Mouse (Mus musculus) ES-Bruce4 (cell line): ENCODE data around the gene Spint3. TPM values are rescaled to one million over a fixed set of nuclear protein-coding genes. Genes with fewer than 3 reads are reported as not detected.
"Not testable (repeated sequence)": the region's sequence is repeated elsewhere in the genome, so short reads cannot be mapped to it uniquely, and the experiment has no call there.

Experiments
- H3K27ac ChIP-seq: 2 replicates; pipeline ENCODE4 v1.5.1; 2012; ENCODE audit warnings: low read length, inconsistent platforms; ENCODE audit not compliant: insufficient read depth
- H3K27me3 ChIP-seq: 2 replicates; pipeline ENCODE4 v1.6.1; 2012; ENCODE audit warnings: mild to moderate bottlenecking, low read length, inconsistent platforms; ENCODE audit not compliant: control insufficient read depth, poor library complexity, insufficient read depth, severe bottlenecking
- H3K36me3 ChIP-seq: 2 replicates; pipeline ENCODE4 v1.6.1; 2012; ENCODE audit warnings: inconsistent platforms, mild to moderate bottlenecking, low read length, moderate library complexity; ENCODE audit not compliant: control insufficient read depth, poor library complexity, insufficient read depth, severe bottlenecking
- H3K4me1 ChIP-seq: one replicate; pipeline ENCODE4 v1.8.1; 2011; ENCODE audit warnings: low read length; ENCODE audit not compliant: control insufficient read depth, insufficient read depth
- H3K4me3 ChIP-seq: 2 replicates; pipeline ENCODE4 v1.5.1; 2011; ENCODE audit warnings: low read depth, mild to moderate bottlenecking, low read length
- H3K9ac ChIP-seq: 2 replicates; pipeline ENCODE4 v1.6.1; 2012; ENCODE audit warnings: low read depth, mild to moderate bottlenecking, inconsistent platforms; ENCODE audit not compliant: poor library complexity, severe bottlenecking
- H3K9me3 ChIP-seq: replicated peaks from 2 replicates; pipeline ENCODE4 v1.6.1; 2012; ENCODE audit warnings: mild to moderate bottlenecking, low read length, inconsistent platforms; ENCODE audit not compliant: control insufficient read depth, poor library complexity, insufficient read depth, severe bottlenecking
- CTCF ChIP-seq: IDR thresholded peaks from one replicate; pipeline ENCODE4 v1.8.1; 2011; ENCODE audit warnings: low read depth, low read length
- EP300 ChIP-seq: IDR thresholded peaks from 2 replicates; pipeline ENCODE4 v1.6.1; 2011; ENCODE audit warnings: low read depth, low read length; ENCODE audit not compliant: insufficient read depth
- POLR2A ChIP-seq: IDR thresholded peaks from one replicate; pipeline ENCODE4 v1.8.1; 2011; ENCODE audit warnings: low read length; ENCODE audit not compliant: insufficient read depth
- polyA plus RNA-seq: library from polyadenylated mRNA; stranded (reverse); fragments of >200 nt; gene quantifications from 2 replicates; pipeline ENCODE4 v1.2.4, GENCODE M21; 2011; ENCODE audit warnings: low read depth; ENCODE audit not compliant: missing spikeins, insufficient read depth, insufficient read length

Gene Spint3
- polyA plus RNA-seq, 1 experiment = not detected

- Histone ChIP-seq H3K9ac (no peak overlapping the region), H3K27ac (no peak overlapping the region), H3K9me3 (no peaks in the 10 kb centered on the region; the same call in 1 of the 2 replicates), H3K36me3 (no peaks in the 10 kb centered on the region), H3K4me3 (no peak overlapping the region), H3K27me3 (no peaks in the 10 kb centered on the region), H3K4me1 (no peaks in the 10 kb centered on the region)
- no peak for TF ChIP-seq POLR2A
- no peak for TF ChIP-seq EP300
- TF ChIP-seq CTCF = no peak
These were observed 30.2 kb upstream of the Spint3 start for GRCm38 (mm10) chr2:164603482-164603881.

- Histone ChIP-seq H3K27ac (no peak overlapping the region), H3K27me3 (no peaks in the 10 kb centered on the region), H3K4me1 (no peaks in the 10 kb centered on the region), H3K9ac (no peak overlapping the region), H3K9me3 (no peaks in the 10 kb centered on the region; the same call in 1 of the 2 replicates), H3K36me3 (no peaks in the 10 kb centered on the region), H3K4me3 (no peak overlapping the region)
- TF ChIP-seq POLR2A (no peak), CTCF (peak; percentile 65), EP300 (no peak)
These were observed 26.9 kb upstream of the Spint3 start for GRCm38 (mm10) chr2:164600179-164600578.

GRCm38 (mm10) chr2:164593494-164593893 is 20.2 kb upstream of the Spint3 start, which contains the start of gene Eppin:
Eppin (minus strand) TSS chr2:164593594.
- no peaks in the 10 kb centered on the region for H3K4me1 ChIP-seq
- no peak within 1 kb of the TSS for H3K4me3 ChIP-seq
- H3K9me3 ChIP-seq = no peaks in the 10 kb centered on the region
- H3K36me3 ChIP-seq = no peaks in the 10 kb centered on the region
- H3K27me3 ChIP-seq = no peaks in the 10 kb centered on the region
- no peak for TF ChIP-seq EP300
- no peak within 1 kb of the TSS for H3K27ac ChIP-seq
- no peak within 1 kb of the TSS for H3K9ac ChIP-seq

GRCm38 (mm10) chr2:164592014-164592413 is 18.8 kb upstream of the Spint3 start:
- H3K9ac ChIP-seq = no peak overlapping the region
- no peaks in the 10 kb centered on the region for H3K9me3 ChIP-seq
- H3K36me3 ChIP-seq = no peaks in the 10 kb centered on the region
- H3K27me3 ChIP-seq = no peaks in the 10 kb centered on the region
- TF ChIP-seq CTCF (peak; percentile 67), EP300 (no peak), POLR2A (no peak)
- H3K27ac ChIP-seq = no peak overlapping the region
- H3K4me3 ChIP-seq = no peak overlapping the region
- H3K4me1 ChIP-seq = no peaks in the 10 kb centered on the region

GRCm38 (mm10) chr2:164585025-164585725 is 11.9 kb upstream of the Spint3 start, which contains the start of gene Wfdc6a:
Wfdc6a (minus strand) TSS chr2:164585447.
- H3K36me3 ChIP-seq, H3K9ac ChIP-seq, H3K27me3 ChIP-seq, H3K4me3 ChIP-seq, H3K4me1 ChIP-seq, H3K9me3 ChIP-seq, H3K27ac ChIP-seq: not testable (repeated sequence)

- no peak overlapping the region for H3K27ac ChIP-seq
- H3K9me3 ChIP-seq = peaks cover 7% of the 10 kb centered on the region; the same call in 1 of the 2 replicates
- H3K4me3 ChIP-seq = no peak overlapping the region
- peaks cover 18% of the 10 kb centered on the region for H3K36me3 ChIP-seq
- TF ChIP-seq CTCF = no peak
- TF ChIP-seq EP300 = no peak
- TF ChIP-seq POLR2A = no peak
- H3K4me1 ChIP-seq = no peaks in the 10 kb centered on the region
- no peak overlapping the region for H3K9ac ChIP-seq
- H3K27me3 ChIP-seq = no peaks in the 10 kb centered on the region
These were observed 5.8 kb downstream of the Spint3 start for GRCm38 (mm10) chr2:164567460-164567859.
